Mouse (Mus musculus) frontal cortex, adult (tissue): ENCODE data around the gene Ano6.

ENCODE experiments used
- ATAC-seq: cut with Nextera tagmentation; 2 replicates; pipeline ENCODE4 v1.9.2; 2017; ENCODE audit warnings: mild to moderate bottlenecking, moderate library complexity, mixed read lengths; ENCODE audit not compliant: low TSS enrichment

The Ano6 gene

DNA sequence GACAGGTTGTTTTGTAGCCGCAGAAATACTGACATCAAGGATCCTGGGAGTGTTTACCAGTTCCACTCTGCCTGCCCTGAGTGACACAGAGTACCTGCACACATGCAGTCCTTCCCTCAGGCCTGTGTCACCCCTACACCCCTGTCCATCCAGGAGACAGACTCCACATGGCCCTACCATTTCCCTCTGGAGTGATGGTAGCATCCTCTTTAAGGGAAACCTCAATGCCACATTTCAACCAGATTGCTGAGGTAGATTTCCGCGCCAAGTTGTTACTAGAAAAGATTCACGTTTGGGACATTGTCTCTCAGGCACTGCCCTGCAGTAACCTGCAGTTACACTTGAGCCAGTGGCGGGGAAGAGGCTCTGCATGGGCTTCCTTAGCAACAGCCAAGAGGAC, 97.9 kb downstream of the Ano6 start:
- no peak for ATAC-seq

- ATAC-seq, result no peak
Observed at GRCm38 (mm10) chr15:95890368-95890767, 99.7 kb downstream of the Ano6 start.

DNA sequence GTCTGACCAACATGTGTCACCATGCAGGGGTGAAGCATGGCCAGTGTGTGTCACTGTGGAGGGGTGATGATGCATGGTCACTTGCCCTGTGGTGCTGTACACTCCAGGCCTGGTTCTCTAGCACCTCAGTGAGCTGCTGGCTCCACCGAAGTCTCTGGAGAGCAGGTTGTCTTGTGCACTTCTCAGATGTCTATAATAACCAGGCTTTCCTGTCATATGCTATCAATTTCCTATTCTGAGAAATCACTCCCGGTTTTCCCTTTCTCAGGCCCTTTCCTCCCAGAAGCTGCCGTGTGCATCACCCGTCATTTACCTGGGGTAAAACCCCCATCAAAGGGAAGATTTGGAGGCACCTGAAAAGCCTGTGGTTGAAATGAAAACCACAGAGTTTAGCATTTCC, 101.5 kb downstream of the Ano6 start:
- no peak for ATAC-seq

GRCm38 (mm10) chr15:95892929-95893328, 102.3 kb downstream of the Ano6 start:
- no peak for ATAC-seq

GRCm38 (mm10) chr15:95895699-95896098, 105.1 kb downstream of the Ano6 start:
- no peak for ATAC-seq

GRCm38 (mm10) chr15:95897653-95898052, 107.0 kb downstream of the Ano6 start:
- ATAC-seq, result no peak

GRCm38 (mm10) chr15:95898438-95898837, 107.8 kb downstream of the Ano6 start:
- ATAC-seq, result no peak

DNA sequence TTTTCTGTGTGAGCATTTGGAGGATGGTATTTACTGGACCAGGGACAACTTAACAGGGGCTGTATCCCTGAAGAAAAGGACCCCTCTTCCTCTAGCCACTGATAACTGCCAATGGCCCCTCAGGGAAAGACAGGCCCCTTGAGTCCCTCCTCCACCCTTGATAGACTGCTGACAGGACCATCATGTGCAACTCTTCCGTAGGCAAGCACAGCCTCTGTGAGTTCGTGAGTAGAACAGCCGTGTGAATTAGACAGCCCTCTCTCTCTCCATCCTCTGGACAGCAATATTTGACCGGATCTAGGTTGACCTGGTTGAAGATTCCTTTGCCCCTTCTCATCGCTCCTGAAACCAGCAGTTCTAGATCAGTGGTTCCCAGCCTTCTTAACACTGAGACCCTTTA, 111.8 kb downstream of the Ano6 start:
- no peak for ATAC-seq

DNA sequence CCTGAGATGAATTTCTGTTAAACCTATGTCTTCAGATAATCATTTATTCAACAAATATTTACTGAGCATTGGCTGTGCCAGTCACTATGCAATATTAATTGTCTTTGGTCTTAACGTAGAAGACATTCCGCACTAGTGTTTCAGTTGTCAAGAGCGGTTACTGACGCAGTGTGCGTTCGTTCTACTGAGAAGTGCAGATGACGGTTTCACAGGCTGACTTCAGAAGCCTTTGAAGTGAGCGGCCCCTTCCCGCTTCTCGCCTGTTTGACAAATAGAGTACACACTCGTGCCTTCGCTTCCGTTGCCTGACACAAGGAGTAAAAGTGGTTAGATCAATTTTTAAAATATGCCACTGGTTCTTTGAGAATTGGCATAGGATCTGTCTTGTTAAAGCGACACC, 113.6 kb downstream of the Ano6 start:
- no peak for ATAC-seq

- no peak for ATAC-seq
Observed at GRCm38 (mm10) chr15:95906017-95906749, 115.5 kb downstream of the Ano6 start.

GRCm38 (mm10) chr15:95906891-95907290, 116.2 kb downstream of the Ano6 start:
- ATAC-seq, result peak; percentile 74; the same call in 1 of the 2 replicates

DNA sequence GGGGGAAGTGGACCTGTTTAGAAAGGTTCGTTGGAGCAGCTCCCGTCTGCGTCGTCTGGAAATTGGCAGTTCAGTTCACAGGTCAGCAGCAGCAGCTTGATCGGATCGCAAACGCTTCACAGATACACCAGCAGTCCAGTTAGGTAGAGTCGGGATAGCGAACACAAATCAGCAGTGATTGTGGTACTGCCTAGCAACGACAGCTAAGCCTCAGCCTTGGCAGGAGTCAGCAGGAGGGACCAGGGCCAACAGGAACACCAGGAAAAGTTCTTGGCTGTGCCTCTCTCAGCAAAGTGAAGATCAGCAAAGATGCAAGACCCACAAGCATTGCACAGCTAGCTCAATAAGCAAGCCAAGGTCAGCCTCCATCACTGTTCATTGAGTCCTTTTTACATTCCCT, 116.7 kb downstream of the Ano6 start:
- ATAC-seq, result peak; percentile 80

- ATAC-seq, result no peak
Observed at GRCm38 (mm10) chr15:95907909-95908308, 117.3 kb downstream of the Ano6 start.

DNA sequence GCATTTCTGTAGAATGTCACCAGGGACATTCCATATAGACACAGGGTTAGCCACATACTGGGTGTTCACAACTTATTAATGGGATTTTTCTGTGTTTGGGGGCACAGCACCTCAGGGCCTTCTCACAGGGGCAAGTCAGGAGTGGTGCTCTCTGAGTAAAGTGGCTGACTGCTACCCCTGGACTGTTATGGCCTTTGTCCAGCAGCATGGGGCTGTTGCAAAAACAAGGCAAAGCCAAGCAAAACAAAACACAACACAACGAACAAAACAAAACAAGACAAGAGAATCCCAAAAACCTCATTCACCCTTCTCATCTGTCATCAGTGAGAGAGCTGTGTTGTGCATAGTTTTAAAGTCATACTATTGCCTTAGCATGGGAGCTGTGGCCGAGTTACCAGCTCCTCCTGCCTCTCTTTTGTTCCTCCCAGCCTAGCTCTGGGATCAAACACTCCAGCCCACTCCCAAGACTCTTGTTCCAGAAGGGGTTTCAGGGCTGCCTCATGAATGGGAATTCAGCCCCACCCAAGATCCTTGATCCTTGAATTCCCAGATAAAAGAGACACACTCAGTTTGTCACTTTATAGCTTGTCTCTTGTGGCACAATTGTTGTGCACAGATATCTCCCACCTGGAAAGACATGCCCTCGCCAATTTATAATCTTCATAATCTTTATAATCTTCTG, 119.6 kb downstream of the Ano6 start:
- no peak for ATAC-seq

- no peak for ATAC-seq
Observed at GRCm38 (mm10) chr15:95914963-95915362, 124.3 kb downstream of the Ano6 start.

DNA sequence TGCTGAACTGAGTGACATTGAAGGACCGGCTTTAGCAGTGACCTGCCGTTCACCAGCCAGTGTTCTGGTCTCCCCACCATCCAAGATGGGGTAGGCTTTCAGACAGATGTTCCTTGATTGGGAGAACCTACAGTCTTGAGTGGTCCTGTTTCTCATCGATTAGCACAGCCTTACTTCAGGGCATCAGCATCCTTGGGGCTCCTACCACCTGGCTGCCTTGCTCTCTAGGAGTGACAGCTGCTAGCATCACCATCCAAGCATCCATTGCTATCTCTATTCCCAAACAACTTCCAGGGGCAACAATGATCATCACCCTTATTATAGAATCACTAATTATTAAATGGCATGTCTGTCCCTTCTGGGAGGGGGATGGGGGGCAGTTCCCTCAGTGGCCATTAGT, 124.8 kb downstream of the Ano6 start:
- ATAC-seq, result no peak

- ATAC-seq, result no peak
Observed at GRCm38 (mm10) chr15:95917330-95917729, 126.7 kb downstream of the Ano6 start.

GRCm38 (mm10) chr15:95920047-95920446, 129.4 kb downstream of the Ano6 start:
- peak; percentile 72 for ATAC-seq

DNA sequence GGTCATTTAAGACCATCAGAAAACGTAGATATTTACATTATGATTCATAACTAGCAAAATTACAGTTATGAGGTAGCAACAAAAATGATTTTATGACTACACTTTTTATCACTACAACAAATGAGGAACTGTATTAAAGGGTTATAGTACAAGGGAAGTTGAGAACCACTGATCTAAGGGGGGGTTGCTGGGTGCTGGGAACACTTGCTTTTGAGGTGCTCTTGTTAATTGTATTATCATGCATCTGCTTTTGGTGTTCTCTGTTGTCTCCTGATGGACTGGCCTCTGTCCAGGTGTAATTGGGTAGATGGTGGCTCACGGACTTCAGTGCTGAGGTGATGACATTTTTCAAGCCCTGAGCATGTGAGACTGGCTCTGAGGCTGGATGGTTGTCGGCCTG, 130.4 kb downstream of the Ano6 start:
- no peak for ATAC-seq

DNA sequence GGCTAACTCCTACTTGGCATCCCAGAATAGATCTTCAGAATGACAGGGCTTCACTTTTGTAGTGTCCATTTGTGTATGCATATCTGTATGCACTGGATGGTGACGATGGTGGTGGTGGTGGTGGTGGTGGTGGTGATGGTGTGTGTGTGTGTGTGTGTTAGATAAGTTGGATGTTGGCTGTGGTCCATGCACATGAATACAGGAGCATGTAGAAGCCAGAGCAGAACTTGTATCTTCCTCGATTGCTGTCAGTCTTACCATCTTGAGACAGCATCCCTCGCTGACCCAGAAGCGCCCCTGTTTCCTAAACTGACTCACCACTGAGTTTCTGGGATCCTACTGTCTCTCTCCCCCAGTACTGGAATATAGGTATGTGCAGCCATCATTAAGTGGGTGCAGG, 131.0 kb downstream of the Ano6 start:
- no peak for ATAC-seq

DNA sequence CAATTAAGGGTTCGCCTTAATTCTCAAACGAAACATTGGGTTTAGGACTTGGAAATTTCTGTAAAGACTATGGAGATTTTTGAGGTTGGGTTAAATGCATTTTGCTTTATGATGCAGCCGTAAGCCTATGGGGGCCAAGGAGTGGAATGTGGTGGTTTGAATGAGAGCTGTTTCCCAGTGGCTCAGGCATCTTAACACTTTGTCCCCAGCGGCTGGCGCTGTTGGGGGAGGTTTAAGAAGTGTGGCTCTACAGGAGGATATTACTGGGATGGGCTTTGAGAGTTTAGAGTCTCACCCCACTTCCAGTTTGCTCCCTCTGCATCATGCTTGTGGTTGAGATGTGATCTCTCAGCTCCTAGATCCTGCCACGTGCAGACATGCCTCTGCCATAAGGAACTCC, 131.9 kb downstream of the Ano6 start:
- ATAC-seq, result no peak

DNA sequence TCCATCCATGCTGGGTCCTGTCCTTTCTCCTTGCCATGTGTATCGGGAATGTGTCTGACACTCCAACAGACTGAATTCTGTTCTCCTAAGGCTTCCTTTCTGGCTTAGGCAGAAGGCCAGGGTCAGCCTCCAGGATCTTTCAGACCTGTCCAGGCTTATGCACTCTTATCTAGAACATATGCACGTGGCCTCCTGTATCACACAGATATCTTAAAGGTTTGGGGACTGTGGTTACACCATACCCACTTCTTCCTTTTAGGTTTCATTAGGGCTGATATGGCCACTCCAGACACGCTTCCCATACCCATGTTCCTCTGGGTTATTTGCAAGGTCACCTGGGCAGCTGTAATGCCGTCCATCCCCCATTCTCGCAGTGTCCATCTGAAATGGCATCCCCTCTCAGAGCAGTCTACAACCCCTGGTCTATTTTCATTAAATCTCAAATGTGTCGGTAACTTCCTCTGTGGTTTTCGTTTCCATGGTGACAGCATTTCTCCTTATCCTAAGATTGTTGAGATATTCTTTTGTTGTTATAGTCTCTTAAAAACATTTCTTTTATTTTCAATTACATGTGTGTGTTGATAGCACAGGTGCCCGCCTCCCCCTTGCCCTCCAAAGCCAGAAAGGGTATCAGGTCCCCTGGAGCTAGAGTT, 134.8 kb downstream of the Ano6 start:
- no peak for ATAC-seq

GRCm38 (mm10) chr15:95929087-95929486, 138.4 kb downstream of the Ano6 start:
- no peak for ATAC-seq
